Mouse (Mus musculus) embryonic fibroblast, embryonic 13.5 days (primary cell): ENCODE results near the gene Trp53rkb. TPM values are rescaled to one million over a fixed set of nuclear protein-coding genes. Genes with fewer than 3 reads are reported as not detected.
A peak's percentile ranks its signal among the peaks of the same experiment; 100 is the strongest.

Experiments used
- H3K27ac ChIP-seq: 2 replicates; pipeline ENCODE4 v1.5.1; 2012; ENCODE audit warnings: low read length, control low read depth, inconsistent platforms; ENCODE audit not compliant: insufficient read depth
- H3K4me1 ChIP-seq: 2 replicates; pipeline ENCODE4 v1.6.1; 2011; ENCODE audit warnings: low read length; ENCODE audit not compliant: control insufficient read depth, insufficient read depth
- H3K4me3 ChIP-seq: 2 replicates; pipeline ENCODE4 v1.5.1; 2011; ENCODE audit warnings: mild to moderate bottlenecking, control low read depth, low read length; ENCODE audit not compliant: insufficient read depth
- CTCF ChIP-seq: IDR thresholded peaks from 2 replicates; pipeline ENCODE4 v1.5.1; 2011; ENCODE audit warnings: mild to moderate bottlenecking, control low read depth, low read length, moderate library complexity, borderline replicate concordance; ENCODE audit not compliant: insufficient read depth
- POLR2A ChIP-seq: IDR thresholded peaks from 2 replicates; pipeline ENCODE4 v1.6.1; 2011; ENCODE audit warnings: low read depth, mild to moderate bottlenecking, control low read depth, low read length, moderate library complexity
- polyA plus RNA-seq: library from polyadenylated mRNA; stranded (reverse); fragments of >200 nt; gene quantifications from 2 replicates; pipeline ENCODE4 v1.2.4, GENCODE M21; 2011; ENCODE audit warnings: low read depth; ENCODE audit not compliant: missing spikeins, insufficient read length

The Trp53rkb gene
- polyA plus RNA-seq, 1 experiment: 1.3 TPM

DNA sequence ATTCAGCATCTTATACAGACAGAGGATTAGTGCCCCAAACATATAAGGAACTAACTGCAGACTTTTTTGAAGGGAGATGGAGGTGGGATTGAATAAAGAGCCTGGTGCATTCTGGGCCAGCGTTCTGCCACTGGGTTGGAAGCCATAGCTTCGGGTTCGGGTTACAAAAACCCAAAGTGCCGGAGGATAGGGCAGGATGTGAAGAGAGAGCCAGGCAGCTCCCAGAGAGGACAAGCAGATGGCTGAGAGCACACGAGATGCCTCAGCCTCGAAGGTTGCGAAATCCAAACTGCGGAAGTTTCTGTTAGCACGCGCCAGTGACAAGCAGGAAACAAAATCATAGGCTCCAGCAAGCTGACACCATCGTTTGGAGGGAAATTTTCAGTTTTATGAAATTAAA, 20.9 kb upstream of the Trp53rkb start:
- TF ChIP-seq POLR2A (no peak), CTCF (no peak)
- Histone ChIP-seq H3K4me1 (no peaks in the 10 kb centered on the region), H3K27ac (no peak overlapping the region), H3K4me3 (no peak overlapping the region)

DNA sequence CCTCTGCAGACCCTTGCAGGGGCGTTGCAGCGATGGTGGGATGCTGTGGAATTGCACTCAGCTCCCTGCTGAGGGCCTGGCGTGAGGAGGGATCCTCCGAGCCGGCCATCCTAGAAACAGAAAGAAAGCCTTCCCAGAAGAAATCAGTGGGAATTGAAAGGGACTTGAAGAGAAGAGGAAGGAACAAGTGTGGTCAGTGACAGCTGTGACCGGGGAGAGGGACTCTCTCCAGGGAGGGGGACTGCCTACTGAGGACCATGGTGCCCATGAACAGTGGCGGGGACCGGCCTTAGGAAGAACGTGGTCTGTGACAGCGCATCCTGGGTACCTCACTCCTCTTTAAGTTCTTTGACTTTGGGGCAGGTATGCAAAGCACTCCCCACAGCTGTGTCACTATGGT, 18.7 kb upstream of the Trp53rkb start:
- Histone ChIP-seq H3K4me1 (no peaks in the 10 kb centered on the region), H3K27ac (no peak overlapping the region), H3K4me3 (no peak overlapping the region)
- TF ChIP-seq CTCF: no peak
- no peak for TF ChIP-seq POLR2A

DNA sequence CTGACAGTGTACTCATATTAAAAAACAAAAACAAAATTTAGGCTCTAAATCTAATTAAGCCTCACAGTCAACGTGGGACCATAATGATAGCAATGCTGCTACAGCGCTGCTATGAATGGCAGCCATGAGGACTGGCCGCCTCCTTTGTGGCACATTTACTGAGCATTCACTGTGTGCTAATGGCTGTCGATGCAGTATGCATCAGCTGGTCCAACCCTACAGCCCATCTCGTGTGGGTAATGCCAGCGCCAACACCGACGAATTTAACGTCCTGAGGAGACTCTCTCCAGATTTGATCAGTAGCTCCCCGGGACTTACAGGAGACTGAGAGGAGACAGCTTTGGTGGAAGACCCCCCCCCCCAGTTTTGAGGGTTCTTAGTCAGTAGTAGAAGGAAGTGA, 18.1 kb upstream of the Trp53rkb start:
- Histone ChIP-seq H3K4me1 (no peaks in the 10 kb centered on the region), H3K4me3 (no peak overlapping the region), H3K27ac (no peak overlapping the region)
- TF ChIP-seq CTCF (no peak), POLR2A (no peak)

DNA sequence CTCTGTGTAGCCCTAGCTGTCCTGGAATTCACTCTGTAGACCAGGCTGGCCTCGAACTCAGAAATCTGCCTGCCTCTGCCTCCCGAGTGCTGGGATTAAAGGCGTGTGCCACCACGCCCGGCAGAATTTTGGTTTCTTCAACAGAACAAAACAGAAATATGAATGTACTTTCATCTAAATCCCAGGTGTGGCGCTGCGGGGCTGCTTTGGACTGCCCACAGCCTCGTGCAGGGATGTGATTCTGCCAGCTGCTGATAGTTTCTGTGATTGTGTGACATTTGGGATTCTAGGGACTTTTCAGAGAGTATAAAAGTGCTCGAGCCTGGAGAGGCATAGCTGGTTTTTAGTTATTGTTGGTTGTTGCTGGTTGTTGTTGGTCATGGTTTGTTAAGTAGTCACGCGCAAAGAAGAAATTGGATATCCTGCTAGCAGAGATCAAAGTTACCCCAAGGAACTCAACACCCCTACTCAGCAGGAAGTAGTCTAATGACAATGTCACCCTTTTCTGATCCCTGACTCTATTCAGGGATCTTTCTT, 16.9 kb upstream of the Trp53rkb start:
- no peaks in the 10 kb centered on the region for H3K4me1 ChIP-seq
- no peak overlapping the region for H3K4me3 ChIP-seq
- TF ChIP-seq CTCF (no peak), POLR2A (no peak)
- H3K27ac ChIP-seq: no peak overlapping the region

DNA sequence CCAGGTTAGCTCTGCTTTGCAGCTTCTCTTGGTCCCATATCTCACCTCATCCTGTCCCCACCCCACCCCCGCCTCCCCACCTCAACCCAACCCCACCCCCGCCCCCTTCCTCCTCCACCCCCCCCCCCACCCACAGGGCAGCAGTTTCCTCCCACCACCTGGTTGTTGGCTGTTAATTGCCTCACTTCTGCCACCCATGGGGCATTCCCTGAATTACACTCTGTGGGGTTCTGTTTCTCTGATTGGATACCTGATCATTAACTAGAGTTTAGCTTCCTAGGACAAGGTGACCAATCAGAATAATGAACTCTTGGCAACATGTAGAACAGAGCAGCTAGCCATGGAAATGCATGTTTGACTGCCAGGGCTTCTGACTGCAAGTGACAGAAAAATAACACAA, 16.1 kb upstream of the Trp53rkb start:
- Histone ChIP-seq H3K4me3 (no peak overlapping the region), H3K27ac (no peak overlapping the region), H3K4me1 (no peaks in the 10 kb centered on the region)
- no peak for TF ChIP-seq CTCF

DNA sequence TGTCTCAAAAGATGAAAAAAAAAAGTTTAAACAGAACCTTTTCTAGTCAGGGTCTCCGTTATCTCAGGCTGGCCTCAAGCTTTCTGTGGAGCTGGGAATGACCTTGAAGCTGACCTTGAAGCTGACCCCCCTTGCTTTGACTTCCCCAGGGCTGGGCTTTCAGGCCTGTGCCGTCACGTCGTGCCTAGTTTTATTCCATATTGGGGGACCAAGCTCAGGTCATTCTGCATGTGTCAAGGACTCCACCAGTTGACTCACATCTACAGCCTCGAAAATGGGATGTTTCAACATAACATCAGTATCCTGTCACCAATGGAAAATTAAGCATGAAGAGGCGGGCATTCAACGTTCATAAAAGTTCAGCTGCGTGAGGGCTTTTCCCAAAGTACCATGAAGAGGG, 12.4 kb upstream of the Trp53rkb start:
- no peak overlapping the region for H3K4me3 ChIP-seq
- no peaks in the 10 kb centered on the region for H3K4me1 ChIP-seq
- no peak overlapping the region for H3K27ac ChIP-seq
- TF ChIP-seq POLR2A (no peak), CTCF (no peak)

DNA sequence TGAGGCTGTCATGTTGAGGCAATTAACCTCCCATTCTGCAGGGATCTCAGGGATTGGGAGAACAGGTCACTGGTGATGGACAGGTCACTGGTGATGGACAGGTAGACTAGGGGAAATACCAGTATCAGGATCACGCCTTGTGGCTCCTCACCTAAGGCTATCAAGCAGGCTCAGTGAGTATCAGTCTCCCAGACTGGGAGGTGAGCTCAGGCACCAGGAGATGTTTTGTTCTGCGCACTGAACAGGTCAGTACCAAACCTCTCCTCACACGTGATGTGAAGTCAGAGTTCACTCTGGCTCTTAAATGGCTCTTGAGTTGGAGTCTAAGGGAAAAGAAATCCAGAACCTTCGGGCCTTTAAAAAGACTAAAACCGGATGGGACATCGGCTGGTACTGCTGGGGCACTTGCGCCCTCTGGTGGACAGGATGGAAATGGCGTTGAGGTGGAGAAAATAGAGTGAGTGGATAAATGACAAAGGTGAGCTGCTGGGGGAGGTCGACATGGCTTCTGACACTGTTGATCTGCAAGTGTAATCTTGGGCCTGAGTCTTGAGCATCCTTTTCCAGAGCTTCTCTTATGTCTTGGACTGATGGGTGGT, 11.3 kb upstream of the Trp53rkb start:
- no peak for TF ChIP-seq POLR2A
- peak; percentile 79; the same call in 1 of the 2 replicates for TF ChIP-seq CTCF
- Histone ChIP-seq H3K4me3 (no peak overlapping the region), H3K4me1 (peaks cover 3% of the 10 kb centered on the region; the same call in 1 of the 2 replicates), H3K27ac (no peak overlapping the region)

DNA sequence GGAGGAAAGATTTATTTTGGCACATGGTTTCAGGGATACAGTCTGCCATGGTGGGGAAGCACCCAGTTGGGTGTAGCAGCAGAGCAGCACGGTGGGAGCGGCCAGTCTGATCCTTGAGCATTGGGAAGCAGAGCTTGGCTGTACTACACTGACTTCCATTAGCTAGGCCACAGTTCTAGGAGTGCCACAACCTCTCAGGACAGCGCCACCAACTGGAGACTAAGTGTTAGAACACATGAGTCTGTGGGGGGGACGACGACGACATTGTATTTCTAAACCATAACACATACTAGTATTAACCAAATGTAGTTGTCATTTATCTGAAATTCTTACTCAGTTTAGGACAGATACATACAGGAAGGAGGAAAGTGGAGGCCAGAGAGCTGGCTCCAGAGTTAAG, 8.0 kb upstream of the Trp53rkb start:
- H3K27ac ChIP-seq: no peak overlapping the region
- TF ChIP-seq CTCF (peak; percentile 21; the same call in 1 of the 2 replicates), POLR2A (no peak)
- H3K4me3 ChIP-seq: no peak overlapping the region
- H3K4me1 ChIP-seq: peaks cover 3% of the 10 kb centered on the region; the same call in 1 of the 2 replicates

DNA sequence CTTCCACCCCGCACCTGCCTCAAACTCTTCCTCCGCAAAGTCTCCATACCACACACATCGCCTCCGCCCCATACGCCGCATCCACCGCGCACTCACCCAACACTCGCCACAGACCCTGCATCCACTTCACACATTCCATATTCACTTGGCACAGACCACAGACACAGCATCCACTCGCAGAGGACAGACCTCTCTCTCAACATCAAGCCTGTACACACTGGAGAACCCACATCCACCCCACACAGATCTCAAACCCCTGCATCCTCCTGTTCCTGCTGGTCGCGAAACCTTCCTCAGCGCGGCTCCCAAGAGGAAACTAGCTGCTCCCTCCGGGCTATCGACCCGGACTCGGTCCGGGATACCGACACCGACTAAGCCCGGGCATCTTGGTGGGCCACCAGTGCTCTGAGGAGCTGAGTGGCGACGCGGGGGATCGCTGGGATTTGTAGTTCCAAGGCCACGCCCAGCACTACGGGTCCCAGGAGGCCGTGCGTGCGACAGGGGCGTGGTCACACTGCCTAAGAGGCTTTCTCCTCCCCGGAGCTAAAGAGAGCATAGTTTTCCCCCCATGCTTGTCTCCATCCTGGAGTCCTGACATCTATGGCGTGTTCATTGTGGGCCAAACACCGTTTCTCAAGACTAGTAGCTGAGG, 5.9 kb upstream of the Trp53rkb start:
- Histone ChIP-seq H3K27ac (no peak overlapping the region), H3K4me3 (peak overlapping the region; percentile 79)
- TF ChIP-seq POLR2A (peak; percentile 74), CTCF (no peak)

DNA sequence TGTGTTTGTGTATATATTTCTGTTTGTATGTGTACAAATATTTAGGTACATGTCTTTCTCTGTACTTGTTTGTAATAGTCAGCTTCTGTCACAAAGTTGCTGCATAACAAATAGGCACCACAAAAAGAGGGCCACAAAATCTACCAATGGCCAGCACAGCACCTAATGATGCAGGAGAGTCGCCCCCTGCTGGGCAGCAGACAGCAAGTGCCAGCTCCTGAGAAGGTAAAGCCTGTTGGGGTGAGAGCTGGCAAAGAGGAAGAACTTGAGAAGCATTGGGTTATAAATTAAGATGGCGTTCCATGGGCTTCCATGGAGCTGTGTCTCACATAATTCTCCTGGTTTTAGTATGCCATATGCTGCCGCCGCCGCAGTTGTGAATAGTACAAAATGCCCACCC, 593 bp upstream of the Trp53rkb start:
- TF ChIP-seq CTCF (0 out of 2 replicates have a peak, but pooled peaks have one; percentile 8), POLR2A (no peak)
- H3K4me1 ChIP-seq: no peaks in the 10 kb centered on the region

More for the DNA sequence above, 5.9 kb upstream of the Trp53rkb start:
- H3K4me1 ChIP-seq: peaks cover 3% of the 10 kb centered on the region; the same call in 1 of the 2 replicates

More for the DNA sequence above, 593 bp upstream of the Trp53rkb start:
- no peak overlapping the region for H3K27ac ChIP-seq
- no peak overlapping the region for H3K4me3 ChIP-seq
